Comparison of ENCODE assay signal across 8 mouse cellular contexts in genomic region chr2:12292023-12292820, GRCm38 (mm10). TPM values are rescaled to one million over a fixed set of nuclear protein-coding genes. Genes with fewer than 3 reads are reported as not detected.
DNase-seq lines count a peak whose midpoint lies in the region; ATAC-seq lines count a peak whose summit lies in the region.

No protein-coding gene starts in this region.

- H3K27ac ChIP-seq in hindbrain, embryonic 11.5 days (ENCODE audit: low read depth, low read length): no peak overlapping the region

- no peak overlapping the region for H3K4me3 ChIP-seq in hindbrain, embryonic 11.5 days (ENCODE audit: low read depth, low read length)

- H3K27me3 ChIP-seq in hindbrain, embryonic 11.5 days (ENCODE audit: control insufficient read depth, insufficient read depth, low read length): no peaks in the 10 kb centered on the region

- no peaks in the 10 kb centered on the region for H3K36me3 ChIP-seq in hindbrain, embryonic 11.5 days (ENCODE audit: control insufficient read depth, insufficient read depth, low read length)

- H3K9ac ChIP-seq in hindbrain, embryonic 11.5 days (ENCODE audit: low read depth, low read length): no peak overlapping the region

- intact Hi-C loops in left cerebral cortex, postnatal 10 days (cut with DNase I): no loop called here

- peak; percentile 87 for ATAC-seq in hindbrain, embryonic 11.5 days (ENCODE audit: low FRiP score)

- no peaks in the 10 kb centered on the region for H3K4me1 ChIP-seq in hindbrain, embryonic 11.5 days (replicated peaks; ENCODE audit: control insufficient read depth, insufficient read depth, low read length)

- 53% methylated on average over 8 of the region's 8 CpGs for WGBS in hindbrain, embryonic 11.5 days

- H3K4me2 ChIP-seq in hindbrain, embryonic 11.5 days (replicated peaks; ENCODE audit: low read depth, low read length): no peak overlapping the region

- DNase-seq in cerebellum, postnatal 14 days: peak; percentile 65 to 68
- DNase-seq in cerebellum, adult 11-12 months: no peak
- DNase-seq in hindbrain, embryonic 11.5 days (ENCODE audit: low spot score): peak; percentile 44
- DNase-seq in left cerebral cortex, postnatal 10 days (ENCODE audit: extremely low spot score in 1 of 2, low spot score in 2 of 2): peak; percentile 50 to 67
- peak; percentile 87 to 88 for DNase-seq in right cerebral cortex, adult 2 months (ENCODE audit: low spot score in 2 of 2)
- DNase-seq in kidney, adult 11 months: no peak
- no peak for DNase-seq in adrenal gland, adult (ENCODE audit: inconsistent age in 2 of 2, low spot score in 1 of 2)
- no peak for DNase-seq in urinary bladder, postnatal 36 days (ENCODE audit: low spot score in 2 of 2)

- no peaks in the 10 kb centered on the region for H3K9me3 ChIP-seq in hindbrain, embryonic 11.5 days (ENCODE audit: control insufficient read depth, low read length)

RNA-seq across cellular contexts. Expression of gene Itga8, which starts 9.5 kb away (rescaled TPM):
- 3.1 and 3.4 TPM in 2 replicates for polyA plus RNA-seq in hindbrain, embryonic 11.5 days (2014; fragmentation: Nextera tagmentation; extraction: Ambion mirVana)
- 1 to 10 TPM; 5.1 to 5.4 TPM for total RNA-seq in left cerebral cortex, postnatal 10 days (2021)

Comparison
In these comparisons a context has a peak if more than half of its experiments do, and no peak if none do; other contexts are left out.
1. DNase-seq: peak in cerebellum, postnatal 14 days (2 of 2), hindbrain, embryonic 11.5 days (single experiment), left cerebral cortex, postnatal 10 days (2 of 2) and right cerebral cortex, adult 2 months (2 of 2); none in cerebellum, adult 11-12 months (single experiment), kidney, adult 11 months (single experiment), adrenal gland, adult (0 of 2) and urinary bladder, postnatal 36 days (0 of 2).